Mouse (Mus musculus) heart, embryonic 16.5 days (tissue): ENCODE measurements around the gene C77080. TPM values are rescaled to one million over a fixed set of nuclear protein-coding genes. Genes with fewer than 3 reads are reported as not detected.

Experiments
- ATAC-seq: fragments of 200-750 bp; cut with Nextera tagmentation; replicated peaks from 2 replicates; pipeline ENCODE4 v1.8.0; 2017; ENCODE audit warnings: moderate number of reproducible peaks; ENCODE audit not compliant: insufficient read depth, low FRiP score; ENCODE audit errors: extremely low read depth
- H3K27ac ChIP-seq: fragments of 300-500 bp; sonication (generic); 2 replicates; pipeline ENCODE4 v1.5.1; 2014; ENCODE audit warnings: mild to moderate bottlenecking, low read length, control low read depth, moderate library complexity
- H3K27me3 ChIP-seq: fragments of 300-500 bp; sonication (generic); 2 replicates; pipeline ENCODE4 v1.6.1; 2014; ENCODE audit warnings: low read length, mixed read lengths; ENCODE audit not compliant: control insufficient read depth, insufficient read depth
- H3K36me3 ChIP-seq: fragments of 300-500 bp; sonication (generic); 2 replicates; pipeline ENCODE4 v1.6.1; 2014; ENCODE audit not compliant: control insufficient read depth, insufficient read depth
- H3K4me1 ChIP-seq: fragments of 300-500 bp; sonication (generic); 2 replicates; pipeline ENCODE4 v1.6.1; 2014; ENCODE audit warnings: low read length, mixed read lengths; ENCODE audit not compliant: control insufficient read depth, insufficient read depth
- H3K4me2 ChIP-seq: fragments of 300-500 bp; sonication (generic); 2 replicates; pipeline ENCODE4 v1.6.1; 2014; ENCODE audit warnings: low read depth, mild to moderate bottlenecking, control low read depth, low read length
- H3K4me3 ChIP-seq: fragments of 300-500 bp; sonication (generic); 2 replicates; pipeline ENCODE4 v1.5.1; 2014; ENCODE audit warnings: mild to moderate bottlenecking, control low read depth, low read length
- H3K9ac ChIP-seq: fragments of 300-500 bp; sonication (generic); 2 replicates; pipeline ENCODE4 v1.6.1; 2014; ENCODE audit warnings: low read length, control low read depth
- H3K9me3 ChIP-seq: fragments of 300-500 bp; sonication (generic); replicated peaks from 2 replicates; pipeline ENCODE4 v1.6.1; 2016; ENCODE audit warnings: low read length; ENCODE audit not compliant: control insufficient read depth
- WGBS: fragments of 180-500 bp; shearing (Covaris S2); extraction: QIAGEN DNeasy Blood & Tissue Kit; methylation state at CpG from one replicate; pipeline ENCODE4 v1.1.7; 2014; 5-methylcytosine and 5-hydroxymethylcytosine counted together
- polyA plus RNA-seq: library from polyadenylated mRNA; unstranded; fragments of >200 nt; fragmentation: Nextera tagmentation; extraction: Ambion mirVana; gene quantifications from 2 replicates; pipeline ENCODE4 v1.2.1, GENCODE M21; 2015

The C77080 gene
- polyA plus RNA-seq, 1 experiment from 2014 or later: 2.3 TPM

- ATAC-seq: no peak
- Histone ChIP-seq H3K9ac (no peak overlapping the region), H3K36me3 (no peaks in the 10 kb centered on the region), H3K27ac (no peak overlapping the region), H3K4me3 (no peak overlapping the region), H3K4me1 (peaks cover 26% of the 10 kb centered on the region), H3K27me3 (peaks cover 2% of the 10 kb centered on the region), H3K9me3 (no peaks in the 10 kb centered on the region), H3K4me2 (no peak overlapping the region)
- 57% methylated on average over 4 of the region's 4 CpGs for WGBS
These were observed 2.1 kb downstream of the C77080 start for GRCm38 (mm10) chr4:129259101-129259500.

GRCm38 (mm10) chr4:129256450-129257380 lies 4.5 kb downstream of the C77080 start:
- no peak overlapping the region for H3K9ac ChIP-seq
- H3K36me3 ChIP-seq: no peaks in the 10 kb centered on the region
- peak; percentile 85 for ATAC-seq
- H3K9me3 ChIP-seq: no peaks in the 10 kb centered on the region
- H3K27ac ChIP-seq: peak overlapping the region; percentile 49
- H3K4me1 ChIP-seq: peaks cover 17% of the 10 kb centered on the region
- no peak overlapping the region for H3K4me3 ChIP-seq
- 0 out of 2 replicates have a peak overlapping the region, but pooled peaks have one; percentile 15 for H3K4me2 ChIP-seq
- H3K27me3 ChIP-seq: peaks cover 5% of the 10 kb centered on the region
- 19% methylated on average over 8 of the region's 8 CpGs for WGBS

- no peak for ATAC-seq
- Histone ChIP-seq H3K4me2 (no peak overlapping the region), H3K4me1 (peaks cover 18% of the 10 kb centered on the region), H3K27ac (no peak overlapping the region), H3K9ac (no peak overlapping the region), H3K9me3 (no peaks in the 10 kb centered on the region), H3K27me3 (peaks cover 16% of the 10 kb centered on the region), H3K36me3 (no peaks in the 10 kb centered on the region), H3K4me3 (no peak overlapping the region)
- WGBS: 86% methylated on average over 3 of the region's 3 CpGs
These were observed 6.6 kb downstream of the C77080 start for GRCm38 (mm10) chr4:129254571-129254970.

- Histone ChIP-seq H3K27me3 (peaks cover 30% of the 10 kb centered on the region), H3K4me2 (no peak overlapping the region), H3K9ac (no peak overlapping the region), H3K36me3 (no peaks in the 10 kb centered on the region), H3K4me3 (no peak overlapping the region), H3K27ac (no peak overlapping the region), H3K9me3 (no peaks in the 10 kb centered on the region), H3K4me1 (peaks cover 19% of the 10 kb centered on the region)
- WGBS: 79% methylated on average over 2 of the region's 2 CpGs
- no peak for ATAC-seq
These were observed 8.7 kb downstream of the C77080 start for GRCm38 (mm10) chr4:129252492-129252891.

- 14% methylated on average over 15 of the region's 15 CpGs for WGBS
- H3K36me3 ChIP-seq: no peaks in the 10 kb centered on the region
- H3K9me3 ChIP-seq: no peaks in the 10 kb centered on the region
- H3K4me2 ChIP-seq: peak overlapping the region; percentile 27
- ATAC-seq: no peak
- H3K9ac ChIP-seq: no peak overlapping the region
- peaks cover 18% of the 10 kb centered on the region for H3K4me1 ChIP-seq
- H3K27me3 ChIP-seq: peaks cover 39% of the 10 kb centered on the region
- no peak overlapping the region for H3K27ac ChIP-seq
- no peak overlapping the region for H3K4me3 ChIP-seq
These were observed 9.6 kb downstream of the C77080 start for GRCm38 (mm10) chr4:129251482-129252125.

GRCm38 (mm10) chr4:129250759-129251481 lies 10.3 kb downstream of the C77080 start:
- no peak; the same call in 1 of the 2 replicates for ATAC-seq
- Histone ChIP-seq H3K27me3 (peaks cover 46% of the 10 kb centered on the region), H3K9me3 (no peaks in the 10 kb centered on the region), H3K27ac (no peak overlapping the region), H3K36me3 (no peaks in the 10 kb centered on the region), H3K4me1 (peaks cover 11% of the 10 kb centered on the region), H3K4me2 (peak overlapping the region; percentile 27), H3K4me3 (no peak overlapping the region), H3K9ac (no peak overlapping the region)
- WGBS: 37% methylated on average over 15 of the region's 15 CpGs

- 47% methylated on average over 7 of the region's 7 CpGs for WGBS
These were observed 11.9 kb downstream of the C77080 start for GRCm38 (mm10) chr4:129249288-129249687.

GRCm38 (mm10) chr4:129248243-129248767 lies 12.9 kb downstream of the C77080 start:
- H3K4me1 ChIP-seq: peaks cover 11% of the 10 kb centered on the region; the same call in 1 of the 2 replicates

More at GRCm38 (mm10) chr4:129249288-129249687, 11.9 kb downstream of the C77080 start:
- Histone ChIP-seq H3K27ac (no peak overlapping the region), H3K4me1 (peaks cover 11% of the 10 kb centered on the region; the same call in 1 of the 2 replicates), H3K4me2 (no peak overlapping the region), H3K27me3 (peaks cover 58% of the 10 kb centered on the region), H3K9me3 (no peaks in the 10 kb centered on the region), H3K9ac (no peak overlapping the region), H3K36me3 (no peaks in the 10 kb centered on the region), H3K4me3 (no peak overlapping the region)
- ATAC-seq: no peak

More at GRCm38 (mm10) chr4:129248243-129248767, 12.9 kb downstream of the C77080 start:
- 0 out of 2 replicates have a peak, but pooled peaks have one; percentile 14 for ATAC-seq
- H3K4me2 ChIP-seq: peak overlapping the region; percentile 95
- H3K9ac ChIP-seq: peak overlapping the region; percentile 78
- H3K27ac ChIP-seq: no peak overlapping the region
- no peaks in the 10 kb centered on the region for H3K9me3 ChIP-seq
- H3K36me3 ChIP-seq: no peaks in the 10 kb centered on the region
- under 1% methylated on average over 51 of the region's 74 CpGs for WGBS
- H3K27me3 ChIP-seq: peaks cover 60% of the 10 kb centered on the region
- peak overlapping the region; percentile 73 for H3K4me3 ChIP-seq
